Mouse (Mus musculus): ENCODE results near the gene Ass1.
A peak's percentile ranks its signal among the peaks of the same experiment; 100 is the strongest.
"Not testable (repeated sequence)": the region's sequence is repeated elsewhere in the genome, so short reads cannot be mapped to it uniquely, and the experiment has no call there.

Ass1 gene

GRCm38 (mm10) chr2:31537054-31537453 lies 67.0 kb downstream of the Ass1 start:
- peak; percentile 29 to 32 for DNase-seq (ENCODE audit: low spot score in 2 of 2)

GRCm38 (mm10) chr2:31538745-31539144 lies 68.7 kb downstream of the Ass1 start:
- DNase-seq (ENCODE audit: low spot score in 2 of 2), result no peak

- no peak for DNase-seq (ENCODE audit: low spot score in 2 of 2)
Measured at GRCm38 (mm10) chr2:31541581-31541980, 71.6 kb downstream of the Ass1 start.

- DNase-seq (ENCODE audit: low spot score in 2 of 2), result no peak
Measured at GRCm38 (mm10) chr2:31547726-31548125, 77.7 kb downstream of the Ass1 start.

GRCm38 (mm10) chr2:31550503-31550902 lies 80.5 kb downstream of the Ass1 start:
- DNase-seq (ENCODE audit: low spot score in 2 of 2), result no peak

DNA sequence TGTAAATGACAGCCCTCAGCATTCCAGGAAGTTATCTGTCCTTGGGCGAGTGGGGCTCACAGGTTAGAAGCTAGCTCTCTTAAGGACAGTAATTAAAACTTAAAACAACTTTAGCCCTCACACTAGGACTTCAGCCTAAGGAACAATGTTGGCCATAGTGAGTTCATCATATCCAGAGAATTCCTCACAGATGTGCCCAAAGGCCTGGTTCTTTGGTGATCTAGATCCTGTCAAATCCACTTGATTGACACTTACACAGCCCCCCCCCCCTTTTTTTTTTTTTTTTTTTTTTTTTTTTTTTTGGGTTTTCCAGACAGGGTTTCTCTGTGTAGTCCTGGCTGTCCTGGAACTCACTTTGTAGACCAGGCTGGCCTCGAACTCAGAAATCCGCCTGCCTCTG lies 81.3 kb downstream of the Ass1 start:
- DNase-seq (ENCODE audit: low spot score in 2 of 2), result not testable (repeated sequence)

GRCm38 (mm10) chr2:31551971-31552370 lies 82.0 kb downstream of the Ass1 start:
- DNase-seq (ENCODE audit: low spot score in 2 of 2), result peak; percentile 34 to 37

DNA sequence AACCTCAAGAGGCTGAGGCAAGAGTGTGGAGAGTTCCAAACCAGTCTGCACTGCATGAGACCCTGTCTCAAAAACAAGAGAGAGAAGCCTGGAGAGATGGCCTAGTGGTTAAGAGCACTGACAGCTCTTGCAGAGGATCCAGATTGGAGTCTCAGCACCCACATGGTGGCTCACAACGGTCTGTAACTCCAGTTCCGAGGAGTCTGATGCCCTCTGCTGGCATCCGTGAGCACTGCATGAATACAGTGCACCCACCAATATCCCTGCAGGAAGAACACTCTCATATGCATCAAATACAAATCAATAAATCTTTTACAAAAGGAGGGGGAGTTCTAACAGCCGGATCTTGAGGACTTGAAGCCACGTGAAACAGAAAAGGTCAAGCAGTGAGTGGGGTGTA lies 84.6 kb downstream of the Ass1 start:
- DNase-seq (ENCODE audit: low spot score in 2 of 2), result no peak

Measured in right cerebral cortex, postnatal 10 days (tissue).